Mouse (Mus musculus) neutrophil, adult 5-6 weeks (primary cell): ENCODE measurements around the gene Platr25. TPM values are rescaled to one million over a fixed set of nuclear protein-coding genes. Genes with fewer than 3 reads are reported as not detected.
A peak's percentile ranks its signal among the peaks of the same experiment; 100 is the strongest.
"Not testable (repeated sequence)": the region's sequence is repeated elsewhere in the genome, so short reads cannot be mapped to it uniquely, and the experiment has no call there.

ENCODE experiments used
- ATAC-seq: fragments of 151-379, 151-347 bp; 2 replicates; pipeline ENCODE4 v1.8.0; 2017; ENCODE audit warnings: mild to moderate bottlenecking, moderate TSS enrichment; ENCODE audit not compliant: insufficient number of reproducible peaks, poor library complexity, low FRiP score, severe bottlenecking; ENCODE audit errors: extremely low read depth
- total RNA-seq: library from RNA; stranded (forward); fragments of 200-1000 nt; gene quantifications from 2 replicates; pipeline ENCODE4 v1.2.3, GENCODE M21; 2017

The Platr25 gene
- 17.7 and 24.3 TPM in 2 replicates for total RNA-seq

DNA sequence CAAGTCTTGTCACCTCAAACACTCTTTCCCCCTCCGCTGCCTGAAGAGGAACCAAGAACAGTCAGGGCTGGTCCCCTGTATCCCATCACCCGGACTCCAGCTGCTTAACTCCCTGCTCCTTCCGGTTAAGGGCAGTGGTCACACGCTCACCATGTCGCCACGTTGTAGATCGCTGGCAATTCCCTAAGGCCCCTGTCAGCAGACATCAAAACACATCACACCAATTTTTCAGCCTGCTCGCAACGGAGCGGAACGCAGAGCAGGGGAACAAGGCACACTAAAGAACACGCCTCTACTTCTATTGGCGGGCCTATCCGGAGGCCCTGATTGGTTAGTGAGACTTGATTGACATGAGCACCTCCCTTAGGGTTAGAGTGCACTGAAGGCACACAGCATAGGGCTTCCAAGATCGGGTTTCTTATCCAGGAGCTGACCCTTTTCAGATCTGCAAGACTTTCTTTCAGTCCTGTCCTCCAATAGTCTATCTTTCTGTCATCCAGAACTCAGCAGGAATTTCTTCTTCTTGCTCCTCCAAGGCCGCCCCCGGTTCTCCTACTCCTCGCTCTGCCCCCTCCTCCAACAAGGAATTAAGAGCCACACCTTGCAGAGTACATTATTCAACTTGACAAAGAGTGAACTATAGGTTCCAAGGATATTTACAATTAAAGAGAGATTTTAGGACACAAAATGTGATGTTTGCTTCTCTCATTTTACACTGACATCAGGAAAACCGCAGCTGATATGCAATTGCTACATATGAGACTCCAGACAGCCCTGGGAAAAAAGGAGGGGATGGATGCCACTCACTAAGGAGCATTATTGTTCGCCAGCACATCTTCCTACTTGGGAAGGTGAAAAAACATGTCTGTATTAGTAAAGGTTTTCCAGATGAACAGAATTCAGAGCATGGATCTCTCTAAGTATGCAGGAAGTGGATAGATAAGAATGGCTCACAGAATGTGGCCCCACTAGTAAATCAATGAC lies at the start of gene Platr25:
Gene Platr25 (minus strand): TSS at position 278 of the 984 bp plus-strand sequence.
- ATAC-seq: peak; percentile 93

GRCm38 (mm10) chr13:62807981-62808380 lies 47.5 kb upstream of the Platr25 start:
- ATAC-seq: not testable (repeated sequence)

DNA sequence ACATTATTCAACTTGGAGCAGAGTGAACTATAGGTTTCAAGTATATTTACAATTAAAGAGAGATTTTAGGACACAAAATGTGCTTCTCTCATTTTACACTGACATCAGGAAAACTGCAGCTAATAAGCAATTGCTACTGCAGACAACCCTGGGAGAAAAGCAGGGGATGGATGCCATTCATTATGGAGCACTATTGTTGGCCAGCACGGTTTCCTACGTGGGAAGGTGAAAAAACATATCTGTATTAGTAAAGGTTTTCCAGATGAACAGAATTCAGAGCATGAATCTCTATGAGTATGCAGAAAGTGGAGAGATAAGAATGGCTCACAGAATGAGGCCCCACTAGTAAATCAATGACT lies 25.6 kb upstream of the Platr25 start:
- ATAC-seq: not testable (repeated sequence)

DNA sequence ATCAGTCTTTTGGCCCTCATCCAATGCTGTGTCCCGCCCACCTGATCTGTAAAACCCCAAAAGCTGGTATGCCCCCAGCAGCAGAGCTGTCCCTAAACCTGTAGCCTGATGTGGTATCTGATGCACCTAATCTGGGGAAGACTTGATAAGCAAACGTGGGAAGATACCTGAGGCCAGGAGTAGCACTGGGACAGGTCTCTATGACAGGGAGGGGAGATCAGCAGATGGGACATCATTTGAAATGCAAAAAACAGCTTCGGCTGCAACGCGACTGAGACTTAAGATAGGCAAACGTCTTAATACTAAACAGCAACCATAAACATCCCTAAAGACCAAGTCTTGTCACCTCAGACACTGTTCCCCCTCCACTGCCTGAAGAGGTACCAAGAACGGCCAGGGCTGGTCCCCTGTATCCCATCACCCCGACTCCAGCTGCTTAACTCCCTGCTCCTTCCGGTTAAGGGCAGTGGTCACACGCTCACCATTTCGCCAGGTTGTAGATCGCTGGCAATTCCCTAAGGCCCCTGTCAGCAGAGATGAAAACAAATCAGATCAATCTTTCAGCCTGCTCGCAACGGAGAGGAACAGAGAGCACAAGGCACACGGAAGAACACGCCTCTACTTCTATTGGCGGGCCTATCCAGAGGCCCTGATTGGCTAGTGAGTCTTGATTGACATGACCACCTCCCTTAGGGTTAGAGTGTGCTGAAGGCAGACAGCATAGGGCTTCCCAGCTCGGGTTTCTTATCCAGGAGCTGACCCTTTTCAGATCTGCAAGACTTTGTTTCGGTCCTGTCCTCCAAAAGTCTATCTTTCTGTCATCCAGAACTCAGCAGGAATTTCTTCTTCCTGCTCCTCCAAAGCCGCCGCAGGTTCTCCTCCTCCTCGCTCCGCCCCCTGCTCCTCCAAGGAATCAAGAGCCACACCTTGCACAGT lies 25.0 kb upstream of the Platr25 start, which contains the start of gene Gm5141:
Gene Gm5141 (minus strand): TSS at position 610 of the 936 bp plus-strand sequence.
- peak; percentile 100 for ATAC-seq

DNA sequence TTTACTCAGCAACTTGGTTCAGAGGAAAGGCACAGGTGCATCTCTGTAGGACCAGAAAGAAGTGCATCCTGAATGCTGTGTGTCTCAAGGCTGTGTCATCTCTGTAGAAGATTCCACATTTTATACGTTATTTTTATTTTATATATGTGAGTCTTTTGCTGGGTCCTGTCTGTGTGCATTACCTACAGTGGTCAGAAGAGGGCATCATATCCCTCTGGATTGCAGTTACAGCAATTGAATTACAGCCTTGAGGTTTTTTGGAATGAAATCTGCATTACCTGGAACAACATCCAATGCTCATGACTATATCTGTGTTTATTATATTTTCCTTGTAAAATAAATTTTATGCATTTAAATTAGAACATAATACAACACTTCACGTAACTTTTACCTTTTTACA lies 3.3 kb upstream of the Platr25 start:
- 0 out of 2 replicates have a peak, but pooled peaks have one; percentile 48 for ATAC-seq

GRCm38 (mm10) chr13:62733322-62733721 lies 27.2 kb downstream of the Platr25 start:
- no peak for ATAC-seq

DNA sequence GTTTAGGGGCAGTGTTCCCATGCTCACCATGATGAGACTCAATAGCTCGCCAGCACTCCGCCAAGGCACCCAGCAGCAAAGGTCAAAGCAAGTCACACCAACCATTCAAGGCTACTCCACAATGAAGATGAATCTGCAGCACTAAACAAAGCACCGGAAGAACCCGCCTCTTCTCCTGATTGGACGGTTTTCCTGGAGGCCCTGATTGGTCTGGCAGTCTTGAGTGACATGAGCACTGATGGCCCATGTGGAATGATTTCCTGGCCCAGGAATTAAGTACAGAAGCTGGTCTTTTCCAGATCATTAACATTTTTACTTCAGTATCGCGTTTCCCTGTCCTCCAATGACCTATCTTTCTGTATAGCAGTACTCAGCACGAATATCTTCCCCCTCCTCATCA lies 47.9 kb downstream of the Platr25 start:
- not testable (repeated sequence) for ATAC-seq

DNA sequence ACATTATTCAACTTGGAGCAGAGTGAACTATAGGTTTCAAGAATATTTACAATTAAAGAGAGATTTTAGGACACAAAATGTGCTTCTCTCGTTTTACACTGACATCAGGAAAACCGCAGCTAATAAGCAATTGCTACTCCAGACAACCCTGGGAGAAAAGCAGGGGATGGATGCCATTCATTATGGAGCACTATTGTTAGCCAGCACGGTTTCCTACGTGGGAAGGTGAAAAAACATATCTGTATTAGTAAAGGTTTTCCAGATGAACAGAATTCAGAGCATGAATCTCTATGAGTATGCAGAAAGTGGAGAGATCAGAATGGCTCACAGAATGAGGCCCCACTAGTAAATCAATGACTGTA lies 75.2 kb downstream of the Platr25 start:
- not testable (repeated sequence) for ATAC-seq

- peak; percentile 100 for ATAC-seq
Measured at GRCm38 (mm10) chr13:62684608-62685286, 75.8 kb downstream of the Platr25 start.

DNA sequence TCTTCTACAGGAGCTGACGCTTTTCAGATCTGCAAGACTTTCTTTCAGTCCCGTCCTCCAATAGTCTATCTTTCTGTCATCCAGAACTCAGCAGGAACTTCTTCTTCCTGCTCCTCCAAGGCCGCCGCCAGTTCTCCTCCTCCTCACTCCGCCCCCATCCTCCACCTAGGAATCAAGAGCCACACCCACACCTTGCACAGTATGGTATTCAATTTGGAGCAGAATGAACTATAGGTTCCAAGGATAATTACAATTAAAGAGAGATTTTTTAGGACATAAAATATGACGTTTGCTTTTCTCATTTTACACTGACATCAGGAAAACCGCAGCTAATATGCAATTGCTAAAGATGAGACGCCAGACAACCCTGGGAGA lies 107.2 kb downstream of the Platr25 start:
- 0 out of 2 replicates have a peak, but pooled peaks have one; percentile 16 for ATAC-seq

GRCm38 (mm10) chr13:62652681-62653368 lies 107.7 kb downstream of the Platr25 start:
- ATAC-seq: peak; percentile 93

- peak; percentile 62; the same call in 1 of the 2 replicates for ATAC-seq
Measured at GRCm38 (mm10) chr13:62627071-62627470, 133.4 kb downstream of the Platr25 start.

DNA sequence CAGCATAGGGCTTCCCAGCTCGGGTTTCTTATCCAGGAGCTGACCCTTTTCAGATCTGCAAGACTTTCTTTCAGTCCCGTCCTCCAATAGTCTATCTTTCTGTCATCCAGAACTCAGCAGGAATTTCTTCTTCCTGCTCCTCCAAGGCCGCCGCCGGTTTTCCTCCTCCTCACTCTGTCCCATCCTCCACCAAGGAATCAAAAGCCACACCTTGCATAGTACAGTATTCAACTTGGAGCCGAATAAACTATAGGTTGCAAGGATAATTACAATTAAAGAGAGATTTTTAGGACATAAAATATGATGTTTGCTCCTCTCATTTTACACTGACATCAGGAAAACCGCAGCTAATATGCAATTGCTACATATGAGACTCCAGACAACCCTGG lies 136.2 kb downstream of the Platr25 start:
- not testable (repeated sequence) for ATAC-seq

DNA sequence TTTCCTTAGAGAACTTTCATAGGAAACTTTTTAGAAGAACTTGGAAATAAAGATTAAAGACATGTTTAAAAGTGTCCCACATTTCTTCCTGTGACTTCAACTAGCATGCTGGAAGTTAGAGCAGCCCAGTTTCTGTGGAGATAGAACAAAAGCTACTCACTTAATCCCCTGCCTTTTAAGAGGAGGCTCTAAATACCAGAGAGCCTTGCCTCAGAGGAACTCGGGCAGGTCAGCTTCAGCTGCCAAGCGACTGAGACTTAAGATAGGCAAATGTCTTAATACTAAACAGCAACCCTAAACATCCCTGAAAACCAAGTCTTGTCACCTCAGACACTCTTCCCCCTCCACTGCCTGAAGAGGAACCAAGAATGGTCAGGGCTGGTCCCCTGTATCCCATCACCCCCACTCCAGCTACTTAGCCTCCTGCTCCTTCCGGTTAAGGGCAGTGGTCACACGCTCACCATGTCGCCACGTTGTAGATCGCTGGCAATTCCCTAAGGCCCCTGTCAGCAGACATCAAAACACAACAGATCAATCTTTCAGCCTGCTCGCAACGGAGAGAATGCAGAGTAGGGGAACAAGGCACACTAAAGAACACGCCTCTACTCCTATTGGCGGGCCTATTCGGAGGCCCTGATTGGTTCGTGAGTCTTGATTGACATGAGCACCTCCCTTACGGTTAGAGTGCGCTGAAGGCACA lies 136.8 kb downstream of the Platr25 start, which contains the start of gene 6720489N17Rik:
Gene 6720489N17Rik (minus strand): TSS at position 606 of the 700 bp plus-strand sequence.
- peak; percentile 100 for ATAC-seq
